Mouse (Mus musculus): ENCODE data around the gene Hnrnpf. TPM values are rescaled to one million over a fixed set of nuclear protein-coding genes. Genes with fewer than 3 reads are reported as not detected.

Gene Hnrnpf
- polyA plus RNA-seq, 1 experiment: 119 TPM

DNA sequence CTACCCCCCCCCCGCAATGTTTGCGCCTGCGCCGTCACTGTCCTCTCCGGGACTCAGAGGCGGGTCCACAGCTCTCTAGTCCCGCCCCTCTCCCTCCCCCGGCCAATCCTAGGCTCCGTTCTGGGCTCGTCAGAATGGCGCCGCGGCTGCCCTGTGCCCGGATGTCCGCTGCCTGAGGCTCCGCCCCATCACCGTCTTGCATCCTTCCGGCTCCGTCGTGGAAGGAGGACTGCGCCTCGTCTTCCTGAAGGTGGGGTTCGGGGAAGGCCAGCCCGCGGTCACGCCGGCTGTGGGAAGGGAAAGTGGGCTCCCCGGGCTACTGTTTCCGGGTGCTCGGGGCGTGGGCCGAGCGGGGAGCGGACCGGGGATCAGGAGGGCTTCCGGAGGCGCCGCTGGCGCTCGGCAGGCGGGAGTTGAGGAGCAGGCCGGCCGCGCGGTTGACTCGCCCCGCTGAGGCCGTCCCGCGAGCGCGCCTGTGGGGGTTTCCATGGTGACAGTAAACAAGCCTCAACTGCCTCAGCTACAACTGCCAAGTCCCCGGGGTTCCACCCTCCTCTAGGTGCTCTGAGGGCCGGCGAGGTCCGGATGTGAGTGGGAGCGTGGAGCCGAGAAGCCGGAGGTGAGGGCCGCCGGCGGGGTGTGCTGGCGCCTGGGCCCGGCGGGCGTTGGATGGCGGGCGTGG, 6.6 kb downstream of the Hnrnpf start:
- Histone ChIP-seq H3K27me3 (ENCODE audit: control insufficient read depth, insufficient read depth, low read length) (no peaks in the 10 kb centered on the region), H3K4me1 (ENCODE audit: control insufficient read depth, insufficient read depth, low read length) (no peaks in the 10 kb centered on the region; the same call in 1 of the 2 replicates), H3K27ac (ENCODE audit: insufficient read depth, low read length) (no peak overlapping the region; the same call in 1 of the 2 replicates), H3K4me3 (replicated peaks; ENCODE audit: insufficient read depth, low read depth, low read length) (peak overlapping the region; percentile 70)
- DNase-seq: peak; percentile 96 to 98
- under 1% methylated on average over 66 of the region's 68 CpGs for WGBS
- TF ChIP-seq POLR2A (IDR thresholded peaks at IDR 0.05; ENCODE audit: borderline replicate concordance, insufficient read depth, low read length) (peak; percentile 88), CTCF (IDR thresholded peaks at IDR 0.05; ENCODE audit: borderline replicate concordance, insufficient read depth, low read depth, low read length) (no peak)

DNA sequence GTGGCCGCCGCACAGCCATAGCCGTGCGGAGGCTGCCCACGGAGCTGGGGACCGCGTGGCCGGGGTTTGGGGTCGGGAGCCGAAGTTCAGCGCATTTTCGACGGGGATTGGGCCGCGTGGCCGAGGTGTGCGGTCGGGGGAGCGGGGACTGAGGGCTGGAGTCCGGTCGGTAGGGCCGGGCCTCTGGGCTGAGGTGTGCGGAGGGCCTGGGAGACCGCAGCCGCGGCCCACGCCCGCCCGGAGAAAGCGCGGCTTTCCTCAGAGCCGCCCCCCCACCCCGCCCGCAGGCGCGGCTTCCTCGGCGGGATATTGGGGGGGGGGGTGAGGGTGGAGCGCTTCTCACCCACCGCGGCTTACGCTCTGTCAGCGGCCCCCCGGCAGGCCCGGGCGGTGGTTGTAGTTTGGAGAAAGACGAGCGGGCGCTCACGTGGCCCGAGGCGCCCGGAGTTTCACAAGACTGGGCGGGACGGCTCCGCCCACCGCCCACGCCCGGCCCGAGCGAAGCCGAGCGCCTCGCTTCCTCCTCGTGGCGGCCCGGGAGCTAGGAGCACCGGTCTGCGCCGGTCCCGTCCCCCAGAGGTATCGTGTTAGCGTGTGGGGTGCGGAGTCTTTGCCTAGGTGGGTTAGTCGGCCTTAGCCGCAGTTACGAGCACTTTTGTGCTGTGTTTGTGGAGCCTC, 7.3 kb downstream of the Hnrnpf start:
- Histone ChIP-seq H3K4me3 (replicated peaks; ENCODE audit: insufficient read depth, low read depth, low read length) (peak overlapping the region; percentile 70), H3K27ac (ENCODE audit: insufficient read depth, low read length) (no peak overlapping the region; the same call in 1 of the 2 replicates), H3K4me1 (ENCODE audit: control insufficient read depth, insufficient read depth, low read length) (no peaks in the 10 kb centered on the region; the same call in 1 of the 2 replicates), H3K27me3 (ENCODE audit: control insufficient read depth, insufficient read depth, low read length) (no peaks in the 10 kb centered on the region)
- DNase-seq: peak; percentile 52 to 60
- WGBS: 1% methylated on average over 76 of the region's 77 CpGs
- TF ChIP-seq POLR2A (IDR thresholded peaks at IDR 0.05; ENCODE audit: borderline replicate concordance, insufficient read depth, low read length): no peak
- no peak for TF ChIP-seq CTCF (IDR thresholded peaks at IDR 0.05; ENCODE audit: borderline replicate concordance, insufficient read depth, low read depth, low read length)

DNA sequence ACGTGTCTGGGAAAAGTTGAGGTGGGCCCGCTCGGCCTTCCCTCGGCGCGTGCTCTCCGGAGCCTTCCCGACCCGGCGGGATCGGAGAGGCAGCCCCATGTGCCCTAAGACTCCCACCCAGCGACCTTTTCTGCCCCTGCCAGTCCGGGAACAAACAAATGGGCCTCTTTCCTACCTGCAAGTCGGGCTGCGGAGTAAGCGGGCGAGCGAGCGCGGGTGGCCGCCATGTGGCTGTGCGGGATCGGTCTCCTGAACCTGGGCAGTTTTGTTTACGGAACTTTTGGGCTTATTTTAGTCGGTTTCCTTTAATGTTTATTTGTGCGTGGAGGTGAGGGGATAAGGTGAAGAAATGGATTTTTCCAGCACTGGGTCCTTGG, 7.8 kb downstream of the Hnrnpf start:
- Histone ChIP-seq H3K27me3 (ENCODE audit: control insufficient read depth, insufficient read depth, low read length) (no peaks in the 10 kb centered on the region), H3K27ac (ENCODE audit: insufficient read depth, low read length) (no peak overlapping the region), H3K4me1 (ENCODE audit: control insufficient read depth, insufficient read depth, low read length) (no peaks in the 10 kb centered on the region; the same call in 1 of the 2 replicates), H3K4me3 (replicated peaks; ENCODE audit: insufficient read depth, low read depth, low read length) (peak overlapping the region; percentile 70)
- WGBS: under 1% methylated on average over 26 of the region's 26 CpGs
- DNase-seq: no peak
- no peak for TF ChIP-seq POLR2A (IDR thresholded peaks at IDR 0.05; ENCODE audit: borderline replicate concordance, insufficient read depth, low read length)
- no peak for TF ChIP-seq CTCF (IDR thresholded peaks at IDR 0.05; ENCODE audit: borderline replicate concordance, insufficient read depth, low read depth, low read length)

DNA sequence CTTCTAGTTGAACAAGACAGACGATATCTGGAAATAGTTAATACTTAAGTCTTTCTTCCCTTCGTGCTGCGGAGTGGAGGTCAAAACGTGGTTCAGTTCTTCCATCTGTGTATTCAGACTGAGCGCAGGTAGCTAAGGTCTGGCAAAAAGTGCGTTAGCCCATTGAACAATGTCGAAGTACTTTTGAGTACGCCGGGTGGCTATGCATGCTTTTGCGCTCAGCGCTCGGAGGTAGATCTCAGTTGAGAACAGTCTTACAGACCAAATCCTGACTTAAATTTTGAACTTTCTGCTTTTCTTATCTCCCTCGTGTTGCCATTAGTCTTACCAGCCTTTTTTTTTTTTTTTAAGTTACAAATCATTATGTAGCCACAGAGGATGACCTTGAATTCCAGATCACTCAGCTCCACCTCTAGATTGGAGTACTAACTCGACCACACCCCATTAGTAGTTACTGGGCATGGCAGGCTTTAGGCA, 8.3 kb downstream of the Hnrnpf start:
- H3K4me3 ChIP-seq (replicated peaks; ENCODE audit: insufficient read depth, low read depth, low read length): peak overlapping the region; percentile 70
- no peak overlapping the region for H3K27ac ChIP-seq (ENCODE audit: insufficient read depth, low read length)
- WGBS: 4% methylated on average over 14 of the region's 14 CpGs
- no peak for TF ChIP-seq POLR2A (IDR thresholded peaks at IDR 0.05; ENCODE audit: borderline replicate concordance, insufficient read depth, low read length)
- TF ChIP-seq CTCF (IDR thresholded peaks at IDR 0.05; ENCODE audit: borderline replicate concordance, insufficient read depth, low read depth, low read length): no peak
- no peaks in the 10 kb centered on the region for H3K27me3 ChIP-seq (ENCODE audit: control insufficient read depth, insufficient read depth, low read length)
- no peak for DNase-seq
- H3K4me1 ChIP-seq (ENCODE audit: control insufficient read depth, insufficient read depth, low read length): no peaks in the 10 kb centered on the region; the same call in 1 of the 2 replicates

DNA sequence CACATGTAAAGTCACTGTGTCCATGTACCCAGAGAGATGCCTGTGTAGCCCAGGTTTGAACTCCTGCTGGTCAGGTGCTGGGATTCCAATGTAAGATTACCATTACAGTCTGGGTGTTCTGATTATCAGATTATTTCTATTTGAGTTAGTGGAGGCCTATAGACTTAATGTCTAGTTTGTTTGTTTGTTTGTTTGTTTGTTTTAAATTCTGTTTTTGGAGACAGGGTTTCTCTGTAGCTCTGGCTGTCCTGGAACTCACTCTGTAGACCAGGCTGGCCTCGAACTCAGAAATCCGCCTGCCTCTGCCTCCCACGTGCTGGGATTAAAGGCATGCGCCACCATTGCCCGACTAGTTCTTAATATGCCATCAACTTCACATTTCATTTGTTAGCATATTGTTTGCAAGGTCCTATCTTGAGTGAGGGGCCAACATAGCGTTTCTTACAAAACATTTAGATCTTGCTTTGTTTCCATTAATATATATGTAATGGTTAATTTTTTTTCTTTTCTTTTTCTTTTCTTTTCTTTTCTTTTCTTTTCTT, 10.1 kb downstream of the Hnrnpf start:
- WGBS: 79% methylated on average over 6 of the region's 6 CpGs
- Histone ChIP-seq H3K27me3 (ENCODE audit: control insufficient read depth, insufficient read depth, low read length) (no peaks in the 10 kb centered on the region), H3K4me1 (ENCODE audit: control insufficient read depth, insufficient read depth, low read length) (no peaks in the 10 kb centered on the region; the same call in 1 of the 2 replicates), H3K4me3 (replicated peaks; ENCODE audit: insufficient read depth, low read depth, low read length) (no peak overlapping the region), H3K27ac (ENCODE audit: insufficient read depth, low read length) (no peak overlapping the region)
- no peak for DNase-seq
- TF ChIP-seq CTCF (IDR thresholded peaks at IDR 0.05; ENCODE audit: borderline replicate concordance, insufficient read depth, low read depth, low read length): no peak

DNA sequence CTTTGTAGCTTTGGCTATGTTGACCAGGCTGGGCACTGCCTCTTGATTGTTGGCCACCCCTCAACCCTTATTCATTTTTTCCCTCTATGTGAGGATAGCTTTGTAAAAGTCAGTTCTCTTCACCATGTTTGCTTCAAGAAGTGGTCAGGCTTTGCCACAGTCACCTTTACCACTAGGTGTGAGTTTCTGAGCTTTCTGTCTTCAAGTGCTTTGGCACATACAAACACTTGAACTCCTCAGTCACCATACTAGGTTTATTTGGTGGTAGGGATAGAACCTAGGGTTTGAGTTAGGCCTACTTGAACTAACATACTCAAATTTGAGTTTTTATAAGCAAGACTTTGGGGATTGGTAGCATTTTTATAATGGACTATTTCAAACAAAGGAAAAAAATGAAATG, 14.4 kb downstream of the Hnrnpf start:
- H3K27me3 ChIP-seq (ENCODE audit: control insufficient read depth, insufficient read depth, low read length): no peaks in the 10 kb centered on the region
- H3K27ac ChIP-seq (ENCODE audit: insufficient read depth, low read length): no peak overlapping the region
- no peaks in the 10 kb centered on the region; the same call in 1 of the 2 replicates for H3K4me1 ChIP-seq (ENCODE audit: control insufficient read depth, insufficient read depth, low read length)
- TF ChIP-seq POLR2A (IDR thresholded peaks at IDR 0.05; ENCODE audit: borderline replicate concordance, insufficient read depth, low read length) (no peak), CTCF (IDR thresholded peaks at IDR 0.05; ENCODE audit: borderline replicate concordance, insufficient read depth, low read depth, low read length) (no peak)
- H3K4me3 ChIP-seq (replicated peaks; ENCODE audit: insufficient read depth, low read depth, low read length): no peak overlapping the region
- DNase-seq: no peak

DNA sequence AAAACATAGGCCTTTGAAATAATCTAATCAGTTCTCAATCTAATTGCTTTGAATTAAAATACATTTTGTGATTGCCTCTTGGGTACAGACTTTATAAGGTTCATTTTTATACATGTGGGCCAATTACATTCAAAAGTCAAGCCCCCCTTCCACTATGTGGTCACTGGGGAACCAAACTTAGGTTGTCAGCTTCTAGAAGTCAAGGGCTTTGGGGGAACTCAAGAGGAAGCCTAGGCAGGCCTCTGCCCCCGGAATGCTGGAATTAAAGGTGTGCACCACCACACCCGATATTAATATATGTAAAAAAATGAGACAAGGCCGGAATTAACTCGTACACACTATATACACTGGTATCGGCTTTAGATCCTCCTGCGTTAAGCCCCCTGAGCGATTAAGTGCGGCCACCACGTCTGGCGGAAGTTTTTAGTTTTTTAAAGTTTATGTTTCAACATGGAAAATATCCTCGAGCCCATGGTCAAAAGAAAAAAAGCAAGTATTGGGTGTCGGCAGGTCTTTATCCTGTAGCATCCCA, 16.1 kb downstream of the Hnrnpf start:
- no peak for DNase-seq
- no peak overlapping the region for H3K27ac ChIP-seq (ENCODE audit: insufficient read depth, low read length)
- under 1% methylated on average over 12 of the region's 12 CpGs for WGBS

More for the DNA sequence above, 16.1 kb downstream of the Hnrnpf start:
- Histone ChIP-seq H3K4me1 (ENCODE audit: control insufficient read depth, insufficient read depth, low read length) (no peaks in the 10 kb centered on the region; the same call in 1 of the 2 replicates), H3K27me3 (ENCODE audit: control insufficient read depth, insufficient read depth, low read length) (no peaks in the 10 kb centered on the region), H3K4me3 (replicated peaks; ENCODE audit: insufficient read depth, low read depth, low read length) (peak overlapping the region; percentile 72)
- TF ChIP-seq POLR2A (IDR thresholded peaks at IDR 0.05; ENCODE audit: borderline replicate concordance, insufficient read depth, low read length) (no peak), CTCF (IDR thresholded peaks at IDR 0.05; ENCODE audit: borderline replicate concordance, insufficient read depth, low read depth, low read length) (no peak)

All from cerebellum, adult 2 months (tissue).